Mouse (Mus musculus) hindbrain, embryonic 14.5 days (tissue): ENCODE measurements around the gene Igfn1. TPM values are rescaled to one million over a fixed set of nuclear protein-coding genes. Genes with fewer than 3 reads are reported as not detected.

ENCODE experiments used
- ATAC-seq: fragments of 200-750 bp; cut with Nextera tagmentation; 2 replicates; pipeline ENCODE4 v1.8.0; 2017; ENCODE audit warnings: moderate number of reproducible peaks, mild to moderate bottlenecking, moderate TSS enrichment, moderate library complexity; ENCODE audit not compliant: low FRiP score
- DNase-seq: peaks from one replicate; pipeline ENCODE4 v3.0.0-alpha.2; 2015; ENCODE audit warnings: low spot score
- H3K27ac ChIP-seq: fragments of 300-500 bp; sonication (generic); 2 replicates; pipeline ENCODE4 v1.5.1; 2014; ENCODE audit warnings: mild to moderate bottlenecking, moderate library complexity
- H3K27me3 ChIP-seq: fragments of 300-500 bp; sonication (generic); 2 replicates; pipeline ENCODE4 v1.6.1; 2014; ENCODE audit warnings: mild to moderate bottlenecking, low read length, mixed read lengths; ENCODE audit not compliant: control insufficient read depth, insufficient read depth
- H3K36me3 ChIP-seq: fragments of 300-500 bp; sonication (generic); replicated peaks from 2 replicates; pipeline ENCODE4 v1.6.1; 2014; ENCODE audit not compliant: control insufficient read depth, insufficient read depth
- H3K4me1 ChIP-seq: fragments of 300-500 bp; sonication (generic); replicated peaks from 2 replicates; pipeline ENCODE4 v1.6.1; 2014; ENCODE audit warnings: antibody characterized with exemption, low read length, mixed read lengths; ENCODE audit not compliant: control insufficient read depth, insufficient read depth
- H3K4me2 ChIP-seq: fragments of 300-500 bp; sonication (generic); replicated peaks from 2 replicates; pipeline ENCODE4 v1.6.1; 2014; ENCODE audit warnings: mild to moderate bottlenecking, moderate library complexity
- H3K4me3 ChIP-seq: fragments of 300-500 bp; sonication (generic); replicated peaks from 2 replicates; pipeline ENCODE4 v1.5.1; 2014; ENCODE audit warnings: mild to moderate bottlenecking, low read length
- H3K9ac ChIP-seq: fragments of 300-500 bp; sonication (generic); 2 replicates; pipeline ENCODE4 v1.6.1; 2014
- H3K9me3 ChIP-seq: fragments of 300-500 bp; sonication (generic); 2 replicates; pipeline ENCODE4 v1.6.1; 2016; ENCODE audit warnings: low read length; ENCODE audit not compliant: control insufficient read depth
- WGBS: fragments of 180-500 bp; shearing (Covaris S2); extraction: QIAGEN DNeasy Blood & Tissue Kit; methylation state at CpG from one replicate; pipeline ENCODE4 v1.1.7; 2014; 5-methylcytosine and 5-hydroxymethylcytosine counted together
- polyA plus RNA-seq: library from polyadenylated mRNA; unstranded; fragments of >200 nt; fragmentation: Nextera tagmentation; extraction: Ambion mirVana; gene quantifications from 2 replicates; pipeline ENCODE4 v1.2.1, GENCODE M21; 2014

Gene Igfn1
- polyA plus RNA-seq, 1 experiment from 2014 or later: not detected

DNA sequence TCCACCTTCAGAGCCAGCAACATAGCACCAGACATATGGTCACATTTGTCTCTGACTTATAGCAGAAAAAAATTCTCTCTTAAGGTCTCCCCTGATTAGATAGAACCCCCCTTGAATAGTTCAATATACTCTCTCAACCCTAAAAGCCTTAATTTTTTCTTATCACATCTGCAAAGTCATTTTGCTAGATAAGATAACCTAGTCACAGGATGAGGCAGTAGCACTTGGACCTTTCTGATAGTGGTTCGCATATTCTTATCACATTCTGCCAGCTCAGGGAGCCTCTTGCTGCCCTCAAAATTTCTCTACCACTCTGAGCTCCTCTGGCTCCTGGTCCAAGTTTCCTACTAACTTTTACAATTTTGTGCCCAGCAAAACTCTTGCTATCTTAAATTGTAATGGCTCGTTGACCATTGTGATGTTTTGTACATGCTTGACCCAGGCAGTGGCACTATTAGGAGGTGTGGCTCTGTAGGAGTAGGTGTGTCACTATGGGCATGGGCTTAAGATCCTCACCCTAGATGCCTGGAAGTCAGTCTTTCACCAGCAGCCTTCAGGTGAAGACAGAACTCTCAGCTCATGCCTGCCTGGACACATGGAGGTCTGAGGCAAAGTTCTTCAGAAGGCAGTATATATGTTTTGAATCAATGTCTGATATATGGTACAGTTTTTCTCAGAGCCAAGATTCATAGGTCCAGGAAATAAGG is 8.8 kb upstream of the Igfn1 start:
- no peak for ATAC-seq
- 91% methylated on average over 2 of the region's 2 CpGs for WGBS

DNA sequence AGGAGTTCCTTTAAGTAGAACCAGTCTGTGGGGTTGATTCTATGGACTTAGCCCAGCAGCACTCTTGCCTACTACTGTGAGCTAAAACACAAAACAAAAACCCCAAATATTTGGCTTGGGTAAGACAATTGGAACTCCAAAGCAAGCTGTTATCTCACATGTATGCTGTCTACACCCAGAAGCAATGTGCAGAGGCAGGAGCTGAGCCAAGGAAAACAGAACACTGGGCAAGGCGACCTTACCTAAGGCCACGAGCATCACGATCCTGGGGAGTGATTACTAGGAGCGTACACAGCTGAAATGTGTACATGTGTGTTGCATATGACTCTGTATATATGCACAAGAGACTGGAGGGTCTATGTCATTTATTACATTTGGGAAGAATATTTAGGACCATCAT is 7.4 kb upstream of the Igfn1 start:
- no peak overlapping the region for H3K4me2 ChIP-seq
- H3K27me3 ChIP-seq: peaks cover under 1% of the 10 kb centered on the region; the same call in 1 of the 2 replicates
- DNase-seq (no peak), ATAC-seq (no peak)
- H3K9ac ChIP-seq: no peak overlapping the region
- WGBS: 83% methylated on average over 4 of the region's 4 CpGs
- no peaks in the 10 kb centered on the region for H3K9me3 ChIP-seq
- H3K27ac ChIP-seq: no peak overlapping the region
- H3K36me3 ChIP-seq: no peaks in the 10 kb centered on the region
- H3K4me1 ChIP-seq: peaks cover 3% of the 10 kb centered on the region; the same call in 1 of the 2 replicates
- H3K4me3 ChIP-seq: no peak overlapping the region

More for the DNA sequence above, 8.8 kb upstream of the Igfn1 start:
- DNase-seq: no peak
- no peak overlapping the region for H3K27ac ChIP-seq
- H3K9ac ChIP-seq: no peak overlapping the region
- no peak overlapping the region for H3K4me3 ChIP-seq
- H3K36me3 ChIP-seq: no peaks in the 10 kb centered on the region
- H3K4me2 ChIP-seq: no peak overlapping the region
- no peaks in the 10 kb centered on the region for H3K9me3 ChIP-seq
- H3K4me1 ChIP-seq: peaks cover 15% of the 10 kb centered on the region
- H3K27me3 ChIP-seq: no peaks in the 10 kb centered on the region

DNA sequence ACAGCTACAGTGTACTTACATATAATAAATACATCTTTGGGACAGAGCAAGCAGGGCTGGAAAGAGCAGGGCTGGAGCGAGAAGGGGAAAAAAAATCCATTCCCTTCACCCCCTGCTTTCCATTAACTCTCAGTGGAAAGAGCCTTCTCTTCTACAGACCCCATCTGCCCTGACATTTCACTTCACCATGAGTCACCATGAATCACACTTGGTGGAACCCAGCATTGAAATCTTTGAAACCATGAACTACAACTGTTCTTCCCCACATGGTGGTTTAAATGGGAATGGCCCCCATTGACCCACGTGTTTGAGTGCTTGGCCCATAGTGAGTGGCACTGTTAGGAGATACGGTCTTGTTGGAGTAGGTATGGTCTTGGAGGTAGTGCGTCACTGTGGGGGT is 4.1 kb upstream of the Igfn1 start:
- peaks cover 8% of the 10 kb centered on the region; the same call in 1 of the 2 replicates for H3K4me1 ChIP-seq
- no peaks in the 10 kb centered on the region for H3K36me3 ChIP-seq
- DNase-seq: no peak
- 85% methylated on average over 4 of the region's 4 CpGs for WGBS
- H3K9ac ChIP-seq: no peak overlapping the region
- no peak overlapping the region for H3K4me3 ChIP-seq
- ATAC-seq: no peak
- H3K9me3 ChIP-seq: no peaks in the 10 kb centered on the region
- no peak overlapping the region for H3K4me2 ChIP-seq
- H3K27ac ChIP-seq: no peak overlapping the region
- H3K27me3 ChIP-seq: peaks cover 16% of the 10 kb centered on the region

DNA sequence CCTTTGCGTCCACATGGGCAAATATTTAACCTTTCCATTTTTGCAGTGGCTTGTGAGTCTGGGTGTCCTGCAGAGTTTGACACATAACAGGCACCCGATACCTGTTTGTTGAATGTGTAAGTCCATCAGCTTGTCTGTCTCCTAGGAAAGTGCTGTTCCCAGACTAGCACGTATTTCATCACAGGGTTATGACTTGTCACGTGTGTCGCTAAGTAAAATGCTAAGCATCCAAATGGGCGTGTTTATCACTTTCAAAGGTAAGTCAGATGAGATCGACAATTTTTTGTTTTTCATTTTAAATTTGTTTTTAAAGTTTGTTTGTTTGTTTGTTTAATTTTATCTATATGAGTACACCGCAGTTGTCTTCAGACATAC is 2.0 kb upstream of the Igfn1 start:
- peaks cover 8% of the 10 kb centered on the region; the same call in 1 of the 2 replicates for H3K4me1 ChIP-seq
- WGBS: 24% methylated on average over 8 of the region's 8 CpGs
- ATAC-seq: 0 out of 2 replicates have a peak, but pooled peaks have one; percentile 17

DNA sequence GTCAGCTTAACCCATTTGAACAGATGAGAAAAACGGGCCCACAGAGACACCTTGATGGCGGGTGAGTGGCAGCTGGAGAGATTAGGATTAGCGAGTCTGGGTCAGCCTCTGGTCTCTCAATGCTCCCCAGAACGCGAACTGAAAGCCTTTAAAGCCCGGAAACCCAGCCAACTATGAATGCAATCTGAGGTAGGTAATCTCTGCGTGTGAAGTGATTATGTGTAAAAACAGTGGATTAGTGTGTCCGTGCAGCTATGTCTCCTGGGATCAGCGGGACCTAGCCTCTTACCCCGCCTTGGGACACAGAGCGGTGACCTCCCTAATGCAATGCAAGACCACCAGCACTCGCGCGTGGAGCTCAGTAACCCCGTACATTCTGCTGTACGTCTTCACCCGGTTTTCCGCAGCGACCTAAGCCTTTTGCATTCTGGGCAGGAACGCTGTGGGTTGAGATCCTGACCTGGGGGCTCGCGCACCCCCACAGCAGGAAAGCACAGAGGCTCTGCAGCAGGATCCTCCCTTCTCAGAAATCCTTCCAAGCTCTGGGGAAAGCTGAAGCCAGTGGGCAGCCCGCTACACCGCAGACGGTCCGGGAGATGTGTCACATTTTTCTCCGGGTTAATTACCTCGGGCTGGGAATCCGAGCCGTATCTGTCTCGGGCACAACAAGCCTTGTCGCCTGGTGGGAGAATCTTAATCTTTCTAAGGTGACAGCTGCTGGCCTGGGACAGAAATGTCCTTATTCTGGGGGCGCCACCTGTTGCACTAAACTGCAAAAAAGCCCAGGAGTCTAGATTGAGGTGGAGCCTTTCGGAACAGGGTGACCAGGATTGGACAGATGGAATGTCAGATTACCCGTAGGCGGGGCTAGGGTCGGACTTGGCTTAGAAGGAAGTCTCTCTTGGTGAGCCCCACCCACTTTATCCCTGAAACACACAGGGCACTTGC is 1.3 kb upstream of the Igfn1 start, which contains the start of gene Tmem9:
Tmem9 (plus strand) TSS at position 940 of the 948 bp plus-strand sequence.
- H3K9me3 ChIP-seq: no peaks in the 10 kb centered on the region

More for the DNA sequence above, 2.0 kb upstream of the Igfn1 start:
- H3K4me2 ChIP-seq: peak overlapping the region; percentile 65
- H3K27ac ChIP-seq: no peak overlapping the region
- H3K27me3 ChIP-seq: peaks cover 16% of the 10 kb centered on the region
- no peak for DNase-seq
- H3K9me3 ChIP-seq: no peaks in the 10 kb centered on the region
- peak overlapping the region; percentile 33 for H3K4me3 ChIP-seq
- H3K36me3 ChIP-seq: no peaks in the 10 kb centered on the region
- H3K9ac ChIP-seq: no peak overlapping the region

DNA sequence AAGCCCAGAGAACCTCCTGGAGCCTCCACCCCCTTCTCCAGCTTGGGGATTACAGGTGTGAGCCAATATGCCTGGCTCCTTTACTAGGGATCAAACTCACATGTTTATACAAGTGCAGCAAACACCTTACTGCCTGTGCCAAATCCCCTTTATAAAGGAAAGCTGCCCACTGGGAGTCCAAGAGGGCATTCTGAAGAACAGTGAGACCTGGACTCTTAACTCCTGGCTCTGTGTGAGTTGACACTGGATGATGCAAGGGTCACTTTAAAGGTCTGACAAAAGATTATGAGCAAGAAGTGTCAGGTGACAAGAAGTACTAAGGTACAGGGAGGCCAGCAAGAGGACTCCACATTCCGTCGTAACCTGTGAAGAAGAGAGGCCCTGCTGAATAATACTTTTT is 4.7 kb downstream of the Igfn1 start:
- Histone ChIP-seq H3K27ac (no peak overlapping the region), H3K4me2 (no peak overlapping the region), H3K4me3 (no peak overlapping the region), H3K4me1 (no peaks in the 10 kb centered on the region), H3K9me3 (no peaks in the 10 kb centered on the region), H3K27me3 (no peaks in the 10 kb centered on the region), H3K9ac (no peak overlapping the region), H3K36me3 (no peaks in the 10 kb centered on the region)
- 95% methylated on average over 2 of the region's 2 CpGs for WGBS
- ATAC-seq (no peak), DNase-seq (no peak)

More for the DNA sequence above, 1.3 kb upstream of the Igfn1 start, which contains the start of gene Tmem9:
- H3K9ac ChIP-seq: peak within 1 kb of the TSS; percentile 17; the same call in 1 of the 2 replicates
- no peak within 1 kb of the TSS for H3K27ac ChIP-seq
- H3K36me3 ChIP-seq: no peaks in the 10 kb centered on the region
- DNase-seq: peak; percentile 66
- peak within 1 kb of the TSS; percentile 33 for H3K4me3 ChIP-seq
- peak; percentile 79 for ATAC-seq
- 3% methylated on average over 37 of the region's 37 CpGs for WGBS
- H3K4me1 ChIP-seq: peaks cover 8% of the 10 kb centered on the region; the same call in 1 of the 2 replicates
- peaks cover 16% of the 10 kb centered on the region for H3K27me3 ChIP-seq
- peak within 1 kb of the TSS; percentile 65 for H3K4me2 ChIP-seq

DNA sequence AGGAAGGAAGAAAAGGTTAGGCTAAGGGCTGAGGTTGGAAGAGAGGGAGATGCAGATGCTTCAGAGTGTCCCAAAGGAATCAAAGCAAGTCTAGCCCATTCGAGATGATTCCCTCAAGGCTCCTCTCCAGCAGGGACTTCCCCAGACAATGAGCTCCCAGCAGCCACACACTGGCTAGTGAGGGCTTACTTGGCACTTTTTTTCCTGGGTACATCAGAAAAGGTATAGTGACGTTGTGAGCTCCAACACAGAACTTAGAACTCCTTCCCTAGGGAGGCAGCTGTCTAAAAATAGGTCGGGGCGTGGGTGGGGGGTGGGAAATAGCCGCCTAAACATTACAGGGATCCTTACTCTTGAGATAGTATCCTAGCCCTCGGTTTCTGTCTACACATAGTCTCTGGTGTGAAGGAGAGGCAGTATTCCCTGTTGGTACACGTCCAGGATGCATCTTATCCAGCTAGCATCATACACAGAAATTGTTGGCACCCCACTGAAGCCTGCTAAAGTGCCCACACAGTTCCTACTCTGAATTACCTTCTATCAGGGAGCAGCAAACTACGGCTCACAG is 6.3 kb downstream of the Igfn1 start:
- WGBS: 66% methylated on average over 8 of the region's 8 CpGs
- H3K9me3 ChIP-seq: no peaks in the 10 kb centered on the region
- H3K27me3 ChIP-seq: no peaks in the 10 kb centered on the region
- no peak overlapping the region for H3K4me3 ChIP-seq
- DNase-seq (no peak), ATAC-seq (no peak)
- H3K4me2 ChIP-seq: no peak overlapping the region
- no peak overlapping the region for H3K27ac ChIP-seq
- H3K9ac ChIP-seq: no peak overlapping the region
- no peaks in the 10 kb centered on the region for H3K4me1 ChIP-seq
- no peaks in the 10 kb centered on the region for H3K36me3 ChIP-seq

DNA sequence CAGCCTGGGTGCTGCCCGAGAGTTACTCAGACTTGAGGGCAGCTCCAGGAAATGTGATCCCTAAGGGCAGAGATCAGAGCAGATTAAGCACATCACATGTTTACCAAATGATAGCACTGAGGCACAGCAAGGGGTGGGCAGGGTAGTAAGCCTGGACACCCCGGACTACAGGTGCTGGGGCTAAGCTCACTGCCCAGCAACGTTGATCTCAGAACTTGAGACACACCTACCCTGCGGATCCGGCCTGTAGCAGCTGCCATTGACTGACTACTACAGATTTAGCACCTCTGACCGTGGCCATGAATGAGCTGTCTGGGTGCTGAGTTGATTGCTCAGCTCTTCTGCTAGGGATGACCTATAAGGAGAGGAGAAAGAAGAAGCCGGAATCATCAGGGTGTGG is 8.6 kb downstream of the Igfn1 start:
- H3K4me3 ChIP-seq: no peak overlapping the region
- no peaks in the 10 kb centered on the region for H3K9me3 ChIP-seq
- H3K4me1 ChIP-seq: no peaks in the 10 kb centered on the region
- no peaks in the 10 kb centered on the region for H3K27me3 ChIP-seq
- no peak for ATAC-seq
- H3K36me3 ChIP-seq: no peaks in the 10 kb centered on the region
- H3K4me2 ChIP-seq: no peak overlapping the region
- H3K9ac ChIP-seq: no peak overlapping the region
- WGBS: 75% methylated on average over 7 of the region's 7 CpGs
- H3K27ac ChIP-seq: no peak overlapping the region
- DNase-seq: no peak

DNA sequence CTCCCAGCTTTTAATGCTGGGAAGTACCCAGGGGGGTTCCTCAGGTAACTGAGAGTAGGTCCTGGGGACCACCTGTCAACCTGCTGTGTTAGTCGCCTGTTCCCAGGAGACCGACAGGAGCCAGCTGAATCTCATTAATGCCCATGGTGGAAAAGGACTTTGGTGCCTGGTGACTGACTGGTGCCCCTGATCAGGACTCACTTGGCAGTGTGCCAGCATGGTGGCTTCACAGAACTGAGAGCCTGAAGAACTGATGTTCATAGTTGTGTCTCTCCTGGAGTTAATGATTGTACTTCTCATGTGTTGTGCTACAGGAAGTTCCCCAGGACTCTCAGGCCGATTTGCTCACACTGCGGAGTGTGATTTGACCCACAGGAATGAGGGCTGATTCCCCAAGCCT is 12.7 kb downstream of the Igfn1 start:
- H3K4me3 ChIP-seq: no peak overlapping the region
- H3K27ac ChIP-seq: no peak overlapping the region
- no peaks in the 10 kb centered on the region for H3K9me3 ChIP-seq
- DNase-seq: no peak
- WGBS: 78% methylated on average over 4 of the region's 4 CpGs
- no peak overlapping the region for H3K9ac ChIP-seq
- H3K27me3 ChIP-seq: no peaks in the 10 kb centered on the region
- no peak for ATAC-seq
- no peaks in the 10 kb centered on the region for H3K36me3 ChIP-seq
- no peak overlapping the region for H3K4me2 ChIP-seq
- H3K4me1 ChIP-seq: no peaks in the 10 kb centered on the region
